Mouse (Mus musculus) lung, adult 2 months (tissue): Measurements from ENCODE around the gene Hipk4.

ENCODE experiments used
- CTCF ChIP-seq: fragments of 200-500 bp; IDR thresholded peaks from 2 replicates; pipeline ENCODE4 v1.5.1; 2011; ENCODE audit warnings: mild to moderate bottlenecking, low read length, control low read depth; ENCODE audit not compliant: insufficient read depth
- POLR2A ChIP-seq: fragments of 200-500 bp; IDR thresholded peaks from 2 replicates; pipeline ENCODE4 v1.6.1; 2011; ENCODE audit warnings: low read depth, mild to moderate bottlenecking, control low read depth, low read length, borderline replicate concordance; ENCODE audit errors: extremely low read depth

GRCm38 (mm10) chr7:27479750-27480149, 43.3 kb upstream of the Hipk4 start:
- no peak for TF ChIP-seq POLR2A
- TF ChIP-seq CTCF = no peak
